Mouse (Mus musculus): ENCODE data around the gene Ccser1. TPM values are rescaled to one million over a fixed set of nuclear protein-coding genes. Genes with fewer than 3 reads are reported as not detected.
"Not testable (repeated sequence)": the region's sequence is repeated elsewhere in the genome, so short reads cannot be mapped to it uniquely, and the experiment has no call there.

Gene Ccser1
- polyA plus RNA-seq, 1 experiment = 12.7 TPM

GRCm38 (mm10) chr6:61251232-61251631 lies 71.1 kb downstream of the Ccser1 start:
- H3K27ac ChIP-seq (ENCODE audit: insufficient read depth, low read length) = no peak overlapping the region
- H3K4me3 ChIP-seq (replicated peaks; ENCODE audit: insufficient read depth, low read depth, low read length) = no peak overlapping the region
- TF ChIP-seq POLR2A (IDR thresholded peaks at IDR 0.05; ENCODE audit: borderline replicate concordance, insufficient read depth, low read length) (no peak), CTCF (IDR thresholded peaks at IDR 0.05; ENCODE audit: borderline replicate concordance, insufficient read depth, low read depth, low read length) (no peak)
- no peaks in the 10 kb centered on the region for H3K27me3 ChIP-seq (ENCODE audit: control insufficient read depth, insufficient read depth, low read length)
- no peak for DNase-seq
- WGBS = 69% methylated on average over 1 of the region's 1 CpGs
- no peaks in the 10 kb centered on the region for H3K4me1 ChIP-seq (ENCODE audit: control insufficient read depth, insufficient read depth, low read length)

- TF ChIP-seq POLR2A (IDR thresholded peaks at IDR 0.05; ENCODE audit: borderline replicate concordance, insufficient read depth, low read length) (no peak), CTCF (IDR thresholded peaks at IDR 0.05; ENCODE audit: borderline replicate concordance, insufficient read depth, low read depth, low read length) (no peak)
- Histone ChIP-seq H3K4me1 (ENCODE audit: control insufficient read depth, insufficient read depth, low read length) (no peaks in the 10 kb centered on the region), H3K27me3 (ENCODE audit: control insufficient read depth, insufficient read depth, low read length) (no peaks in the 10 kb centered on the region), H3K27ac (ENCODE audit: insufficient read depth, low read length) (no peak overlapping the region), H3K4me3 (replicated peaks; ENCODE audit: insufficient read depth, low read depth, low read length) (no peak overlapping the region)
- DNase-seq = no peak
- 89% methylated on average over 7 of the region's 7 CpGs for WGBS
Measured at GRCm38 (mm10) chr6:61252912-61253311, 72.8 kb downstream of the Ccser1 start.

- not testable (repeated sequence) for DNase-seq; H3K4me1 ChIP-seq (ENCODE audit: control insufficient read depth, insufficient read depth, low read length); H3K27ac ChIP-seq (ENCODE audit: insufficient read depth, low read length); H3K4me3 ChIP-seq (replicated peaks; ENCODE audit: insufficient read depth, low read depth, low read length); H3K27me3 ChIP-seq (ENCODE audit: control insufficient read depth, insufficient read depth, low read length)
- WGBS = 100% methylated on average over 1 of the region's 1 CpGs
Measured at GRCm38 (mm10) chr6:61255874-61256273, 75.8 kb downstream of the Ccser1 start.

GRCm38 (mm10) chr6:61258847-61259634 lies 78.9 kb downstream of the Ccser1 start:
- Histone ChIP-seq H3K27ac (ENCODE audit: insufficient read depth, low read length) (no peak overlapping the region), H3K4me3 (replicated peaks; ENCODE audit: insufficient read depth, low read depth, low read length) (no peak overlapping the region), H3K27me3 (ENCODE audit: control insufficient read depth, insufficient read depth, low read length) (no peaks in the 10 kb centered on the region), H3K4me1 (ENCODE audit: control insufficient read depth, insufficient read depth, low read length) (no peaks in the 10 kb centered on the region; the same call in 1 of the 2 replicates)
- DNase-seq = no peak
- 77% methylated on average over 10 of the region's 10 CpGs for WGBS
- no peak for TF ChIP-seq CTCF (IDR thresholded peaks at IDR 0.05; ENCODE audit: borderline replicate concordance, insufficient read depth, low read depth, low read length)
- no peak for TF ChIP-seq POLR2A (IDR thresholded peaks at IDR 0.05; ENCODE audit: borderline replicate concordance, insufficient read depth, low read length)

- no peak overlapping the region for H3K4me3 ChIP-seq (replicated peaks; ENCODE audit: insufficient read depth, low read depth, low read length)
- WGBS = 87% methylated on average over 3 of the region's 3 CpGs
- no peak overlapping the region for H3K27ac ChIP-seq (ENCODE audit: insufficient read depth, low read length)
- no peak for DNase-seq
- no peak for TF ChIP-seq POLR2A (IDR thresholded peaks at IDR 0.05; ENCODE audit: borderline replicate concordance, insufficient read depth, low read length)
- TF ChIP-seq CTCF (IDR thresholded peaks at IDR 0.05; ENCODE audit: borderline replicate concordance, insufficient read depth, low read depth, low read length) = no peak
- no peaks in the 10 kb centered on the region for H3K27me3 ChIP-seq (ENCODE audit: control insufficient read depth, insufficient read depth, low read length)
- H3K4me1 ChIP-seq (ENCODE audit: control insufficient read depth, insufficient read depth, low read length) = no peaks in the 10 kb centered on the region; the same call in 1 of the 2 replicates
Measured at GRCm38 (mm10) chr6:61261381-61261780, 81.3 kb downstream of the Ccser1 start.

GRCm38 (mm10) chr6:61262448-61262847 lies 82.3 kb downstream of the Ccser1 start:
- 85% methylated on average over 1 of the region's 1 CpGs for WGBS
- TF ChIP-seq CTCF (IDR thresholded peaks at IDR 0.05; ENCODE audit: borderline replicate concordance, insufficient read depth, low read depth, low read length) (no peak), POLR2A (IDR thresholded peaks at IDR 0.05; ENCODE audit: borderline replicate concordance, insufficient read depth, low read length) (no peak)
- Histone ChIP-seq H3K4me1 (ENCODE audit: control insufficient read depth, insufficient read depth, low read length) (no peaks in the 10 kb centered on the region; the same call in 1 of the 2 replicates), H3K27me3 (ENCODE audit: control insufficient read depth, insufficient read depth, low read length) (no peaks in the 10 kb centered on the region), H3K4me3 (replicated peaks; ENCODE audit: insufficient read depth, low read depth, low read length) (no peak overlapping the region), H3K27ac (ENCODE audit: insufficient read depth, low read length) (no peak overlapping the region)
- no peak for DNase-seq

- no peak overlapping the region for H3K27ac ChIP-seq (ENCODE audit: insufficient read depth, low read length)
- no peak overlapping the region for H3K4me3 ChIP-seq (replicated peaks; ENCODE audit: insufficient read depth, low read depth, low read length)
- H3K27me3 ChIP-seq (ENCODE audit: control insufficient read depth, insufficient read depth, low read length) = no peaks in the 10 kb centered on the region
- WGBS = 69% methylated on average over 1 of the region's 1 CpGs
- DNase-seq = no peak
- TF ChIP-seq CTCF (IDR thresholded peaks at IDR 0.05; ENCODE audit: borderline replicate concordance, insufficient read depth, low read depth, low read length) (no peak), POLR2A (IDR thresholded peaks at IDR 0.05; ENCODE audit: borderline replicate concordance, insufficient read depth, low read length) (no peak)
- no peaks in the 10 kb centered on the region; the same call in 1 of the 2 replicates for H3K4me1 ChIP-seq (ENCODE audit: control insufficient read depth, insufficient read depth, low read length)
Measured at GRCm38 (mm10) chr6:61263291-61263690, 83.2 kb downstream of the Ccser1 start.

- Histone ChIP-seq H3K4me3 (replicated peaks; ENCODE audit: insufficient read depth, low read depth, low read length) (no peak overlapping the region), H3K4me1 (ENCODE audit: control insufficient read depth, insufficient read depth, low read length) (0 out of 2 replicates have a peak, but pooled peaks cover 2% of the 10 kb centered on the region), H3K27me3 (ENCODE audit: control insufficient read depth, insufficient read depth, low read length) (no peaks in the 10 kb centered on the region), H3K27ac (ENCODE audit: insufficient read depth, low read length) (no peak overlapping the region)
- TF ChIP-seq POLR2A (IDR thresholded peaks at IDR 0.05; ENCODE audit: borderline replicate concordance, insufficient read depth, low read length) (no peak), CTCF (IDR thresholded peaks at IDR 0.05; ENCODE audit: borderline replicate concordance, insufficient read depth, low read depth, low read length) (no peak)
- 65% methylated on average over 2 of the region's 2 CpGs for WGBS
- DNase-seq = no peak
Measured at GRCm38 (mm10) chr6:61271033-61271432, 90.9 kb downstream of the Ccser1 start.

Data from cerebellum, adult 2 months (tissue).